Comparison of ENCODE assay signal across 24 mouse cellular contexts in genomic region chr4:56506786-56507185, GRCm38 (mm10).
DNase-seq lines count a peak whose midpoint lies in the region; ATAC-seq and TF ChIP-seq lines count a peak whose summit lies in the region.
"Had no signal": no experiment of that assay in that cellular context is flagged by ENCODE, and none has a peak within 500 bp of the region (broad histone marks: within the 10 kb centered on the region; RNA-seq: fewer than 3 reads in every experiment).

No protein-coding gene starts in this region.

- H3K79me3 ChIP-seq in C2C12 (ENCODE audit: low read depth) = no peaks in the 10 kb centered on the region

- H3K4me3 ChIP-seq in left cerebral cortex, adult 2 months = no peak overlapping the region
- H3K4me3 ChIP-seq in C2C12 (ENCODE audit: insufficient read depth, poor library complexity, severe bottlenecking) = no peak overlapping the region
- H3K4me3 ChIP-seq: forebrain, embryonic 10.5 days; gastrocnemius, adult 2 months; heart, embryonic 12.5 days; hindbrain, embryonic 10.5 days; limb, embryonic 15.5 days had no signal

- no peaks in the 10 kb centered on the region for H3K79me2 ChIP-seq in C2C12 (ENCODE audit: control insufficient read depth, insufficient read depth)

- no peak for TF ChIP-seq CTCF in left cerebral cortex, adult 2 months (IDR thresholded peaks at IDR 0.05)
- no peak for TF ChIP-seq CTCF in C2C12 (IDR thresholded peaks at IDR 0.05; ENCODE audit: control insufficient read depth, insufficient read depth, insufficient read length)

- intact Hi-C loops in left cerebral cortex, adult 2 months (cut with DNase I) = no loop called here

- H3K27ac ChIP-seq in left cerebral cortex, adult 2 months = no peak overlapping the region
- H3K27ac ChIP-seq: forebrain, embryonic 10.5 days; gastrocnemius, adult 2 months; hindbrain, embryonic 10.5 days; limb, embryonic 15.5 days; liver, embryonic 14.5 days had no signal

- ATAC-seq in frontal cortex, adult (ENCODE audit: low TSS enrichment) = peak; percentile 38; the same call in 1 of the 2 replicates
- ATAC-seq: activated CD4-positive, CD25-positive, alpha-beta regulatory T cell, adult 4 months; inflammation-experienced regulatory T-cells, adult 6 months had no signal

- no peak overlapping the region for H3ac ChIP-seq in C2C12 (ENCODE audit: control insufficient read depth, insufficient read length, low read depth)

- H3K36me3 ChIP-seq in C2C12 (ENCODE audit: control insufficient read depth, insufficient read depth) = no peaks in the 10 kb centered on the region
- H3K36me3 ChIP-seq: forebrain, embryonic 10.5 days; heart, embryonic 12.5 days; hindbrain, embryonic 10.5 days; limb, embryonic 15.5 days had no signal

- DNase-seq in frontal cortex, postnatal 10 days (ENCODE audit: low spot score in 2 of 2) = no peak
- DNase-seq in left cerebral cortex, adult 11 months (ENCODE audit: low spot score) = peak; percentile 14
- DNase-seq in left cerebral cortex, adult 2 months (ENCODE audit: extremely low spot score in 1 of 2, low spot score in 2 of 2) = no peak
- peak; percentile 35 for DNase-seq in cerebellum, adult 9-10 months
- no peak for DNase-seq in kidney, postnatal 25 days
- DNase-seq in gastrocnemius, adult 8-10 months (ENCODE audit: low spot score in 2 of 2) = no peak
- DNase-seq: adrenal gland, postnatal 10 days; B cell, adult 2 months; gastrocnemius, adult 2 months; heart, postnatal 10 days; kidney, adult 18-20 months; layer of hippocampus, postnatal 36 days; lung, embryonic 14.5 days; midbrain, embryonic 14.5 days; spleen, adult 18-20 months had no signal

- no peaks in the 10 kb centered on the region for H3K27me3 ChIP-seq in C2C12 (ENCODE audit: control insufficient read depth, insufficient read depth, insufficient read length)
- H3K27me3 ChIP-seq: heart, embryonic 12.5 days; limb, embryonic 15.5 days had no signal

TF ChIP-seq in C2C12, 6 proteins besides CTCF, POLR2A, EP300 and RAD21:
- no peak for TF ChIP-seq MAX (IDR thresholded peaks at IDR 0.05)
- peak; percentile 91 for TF ChIP-seq CEBPB (IDR thresholded peaks at IDR 0.05; ENCODE audit: low read depth)
- TF ChIP-seq FOSL1 (IDR thresholded peaks at IDR 0.05; ENCODE audit: insufficient read depth, low read length, poor library complexity, severe bottlenecking) = no peak
- TF ChIP-seq MYOG (IDR thresholded peaks at IDR 0.05; ENCODE audit: control insufficient read depth, extremely low read depth, insufficient read length) = no peak

Comparison
In these comparisons a context has a peak if more than half of its experiments do, and no peak if none do; other contexts are left out.
1. DNase-seq: peak in left cerebral cortex, adult 11 months (single experiment) and cerebellum, adult 9-10 months (single experiment); none in frontal cortex, postnatal 10 days (0 of 2), left cerebral cortex, adult 2 months (0 of 2), kidney, postnatal 25 days (0 of 2) and gastrocnemius, adult 8-10 months (0 of 2).